Mouse (Mus musculus) myocyte (in vitro differentiated cells): ENCODE data around the gene Gm20716.

ENCODE experiments used
- CEBPB ChIP-seq: IDR thresholded peaks from 2 replicates; pipeline ENCODE4 v1.6.1; 2011; ENCODE audit warnings: mild to moderate bottlenecking, moderate library complexity; ENCODE audit not compliant: poor library complexity, insufficient read depth, severe bottlenecking
- E2F4 ChIP-seq: IDR thresholded peaks from one replicate; pipeline ENCODE4 v1.6.1; 2011; ENCODE audit warnings: mild to moderate bottlenecking, control low read depth, moderate library complexity; ENCODE audit not compliant: insufficient read depth
- MAX ChIP-seq: IDR thresholded peaks from one replicate; pipeline ENCODE4 v1.6.1; 2011; ENCODE audit warnings: low read depth, mild to moderate bottlenecking, control low read depth
- MYOG ChIP-seq, 3 experiments: IDR thresholded peaks; one replicate each; pipeline ENCODE4 v1.6.1; 2011; ENCODE audit warnings: control low read depth in 2 of 3, low read depth in 2 of 3, mild to moderate bottlenecking in 2 of 3; ENCODE audit not compliant: insufficient read length in 2 of 3, control insufficient read depth in 1 of 3, insufficient read depth in 1 of 3
- POLR2A ChIP-seq: IDR thresholded peaks from one replicate; pipeline ENCODE4 v1.6.1; 2011; ENCODE audit warnings: low read depth, mild to moderate bottlenecking, control low read depth, moderate library complexity; ENCODE audit not compliant: insufficient read length
- POLR2AphosphoS2 ChIP-seq: IDR thresholded peaks from one replicate; pipeline ENCODE4 v1.6.1; 2011; ENCODE audit warnings: low read depth, control low read depth; ENCODE audit not compliant: insufficient read length
- REST ChIP-seq: IDR thresholded peaks from one replicate; pipeline ENCODE4 v1.6.1; 2011; ENCODE audit warnings: mild to moderate bottlenecking, control low read depth, moderate library complexity; ENCODE audit not compliant: insufficient read depth, insufficient read length
- TCF12 ChIP-seq: IDR thresholded peaks from one replicate; pipeline ENCODE4 v1.6.1; 2011; ENCODE audit warnings: mild to moderate bottlenecking, control low read depth; ENCODE audit not compliant: poor library complexity, insufficient read depth, severe bottlenecking

DNA sequence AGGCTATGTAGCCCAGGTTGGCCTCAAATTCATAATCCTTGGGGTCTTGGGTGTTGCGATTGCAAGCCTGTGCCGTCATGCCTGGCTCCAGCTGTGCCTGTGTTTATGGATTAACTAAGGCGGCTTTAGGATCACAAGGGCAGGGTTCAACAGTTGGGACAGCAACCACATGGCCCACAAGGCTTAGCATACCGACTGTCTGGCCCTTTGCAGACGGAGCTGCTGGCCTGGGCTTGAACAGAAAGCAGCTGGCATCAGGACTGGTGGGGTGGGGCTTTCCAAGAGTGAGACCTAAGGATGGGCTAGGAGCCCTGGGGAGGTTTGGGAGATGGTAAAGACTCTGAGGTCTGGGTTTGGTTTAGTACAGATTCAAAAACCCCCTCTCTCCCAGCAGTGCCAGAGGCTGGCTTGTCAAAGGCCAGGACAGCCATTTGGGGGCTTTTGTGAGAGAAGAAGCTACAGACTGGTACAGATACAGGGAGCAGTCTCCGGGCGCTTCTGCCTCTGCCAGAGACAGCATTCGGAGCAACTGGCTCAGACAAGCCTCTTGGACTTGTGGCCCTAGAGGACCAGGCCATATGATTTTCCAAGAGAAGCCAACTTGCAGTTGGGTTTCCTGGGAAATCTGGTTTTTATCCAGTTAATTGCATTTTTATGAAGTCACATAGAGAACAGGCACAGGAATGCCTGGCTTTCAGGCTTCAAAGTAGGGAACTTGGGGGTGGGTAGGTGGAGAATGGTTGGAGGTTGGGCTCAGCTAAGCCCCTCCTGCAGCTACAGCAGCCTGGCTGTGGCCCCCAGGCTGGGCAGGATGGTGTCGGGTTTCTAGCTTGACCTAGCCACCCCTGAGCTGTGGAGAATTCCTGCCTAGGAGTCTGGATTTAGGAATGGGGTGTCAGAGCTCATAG lies 61.0 kb downstream of the Gm20716 start:
- TF ChIP-seq POLR2A (no peak), MAX (no peak), POLR2AphosphoS2 (no peak), E2F4 (no peak), REST (no peak), TCF12 (no peak), MYOG (IDR thresholded peaks at IDR 0.05; ENCODE audit: control insufficient read depth in 1 of 3, insufficient read depth in 1 of 3, insufficient read length in 2 of 3, low read depth in 2 of 3) (peak; percentile 33 to 78 (median 56)), CEBPB (no peak)
